Mouse (Mus musculus): ENCODE data around the gene Magi1. TPM values are rescaled to one million over a fixed set of nuclear protein-coding genes. Genes with fewer than 3 reads are reported as not detected.
"Not testable (repeated sequence)": the region's sequence is repeated elsewhere in the genome, so short reads cannot be mapped to it uniquely, and the experiment has no call there.

The Magi1 gene
- total RNA-seq, 2 experiments from 2014 or later, result 38.9 to 40.6 TPM

- DNase-seq, result no peak
Measured at GRCm38 (mm10) chr6:94059090-94059489, 224.6 kb downstream of the Magi1 start.

GRCm38 (mm10) chr6:94053920-94054319 lies 229.8 kb downstream of the Magi1 start:
- peak; percentile 60 for DNase-seq

- no peak for DNase-seq
Measured at GRCm38 (mm10) chr6:94045180-94045579, 238.5 kb downstream of the Magi1 start.

GRCm38 (mm10) chr6:94043461-94043860 lies 240.3 kb downstream of the Magi1 start:
- no peak for DNase-seq

- DNase-seq, result peak; percentile 45
Measured at GRCm38 (mm10) chr6:94040093-94040492, 243.6 kb downstream of the Magi1 start.

GRCm38 (mm10) chr6:94038897-94039296 lies 244.8 kb downstream of the Magi1 start:
- no peak for DNase-seq

- no peak for DNase-seq
Measured at GRCm38 (mm10) chr6:94036554-94036953, 247.2 kb downstream of the Magi1 start.

GRCm38 (mm10) chr6:94026361-94026760 lies 257.4 kb downstream of the Magi1 start:
- DNase-seq, result no peak

GRCm38 (mm10) chr6:94022437-94022836 lies 261.3 kb downstream of the Magi1 start:
- no peak for DNase-seq

- no peak for DNase-seq
Measured at GRCm38 (mm10) chr6:94021239-94021962, 262.3 kb downstream of the Magi1 start.

GRCm38 (mm10) chr6:94020566-94020965 lies 263.2 kb downstream of the Magi1 start:
- no peak for DNase-seq

GRCm38 (mm10) chr6:94019935-94020334 lies 263.8 kb downstream of the Magi1 start:
- DNase-seq, result no peak

GRCm38 (mm10) chr6:94013761-94014160 lies 270.0 kb downstream of the Magi1 start:
- no peak for DNase-seq

- DNase-seq, result no peak
Measured at GRCm38 (mm10) chr6:94011947-94012346, 271.8 kb downstream of the Magi1 start.

- no peak for DNase-seq
Measured at GRCm38 (mm10) chr6:94011521-94011920, 272.2 kb downstream of the Magi1 start.

- no peak for DNase-seq
Measured at GRCm38 (mm10) chr6:94008577-94008976, 275.1 kb downstream of the Magi1 start.

- not testable (repeated sequence) for DNase-seq
Measured at GRCm38 (mm10) chr6:94003586-94003985, 280.1 kb downstream of the Magi1 start.

GRCm38 (mm10) chr6:93996841-93997485 lies 286.8 kb downstream of the Magi1 start:
- DNase-seq, result no peak

- no peak for DNase-seq
Measured at GRCm38 (mm10) chr6:93987561-93987960, 296.2 kb downstream of the Magi1 start.

- DNase-seq, result peak; percentile 56
Measured at GRCm38 (mm10) chr6:93985111-93985510, 298.6 kb downstream of the Magi1 start.

GRCm38 (mm10) chr6:93983551-93983950 lies 300.2 kb downstream of the Magi1 start:
- no peak for DNase-seq

GRCm38 (mm10) chr6:93981211-93981610 lies 302.5 kb downstream of the Magi1 start:
- no peak for DNase-seq

- no peak for DNase-seq
Measured at GRCm38 (mm10) chr6:93979241-93979640, 304.5 kb downstream of the Magi1 start.

- DNase-seq, result no peak
Measured at GRCm38 (mm10) chr6:93968721-93969120, 315.0 kb downstream of the Magi1 start.
